ENCODE assay signal across 8 mouse cellular contexts in genomic region chr19:58469421-58469820, GRCm38 (mm10). TPM values are rescaled to one million over a fixed set of nuclear protein-coding genes. Genes with fewer than 3 reads are reported as not detected.
A peak's percentile ranks its signal among the peaks of the same experiment; 100 is the strongest.
DNase-seq lines count a peak whose midpoint lies in the region; ATAC-seq and TF ChIP-seq lines count a peak whose summit lies in the region.

No protein-coding gene starts in this region.

- peak; percentile 72 for ATAC-seq in forebrain, embryonic 13.5 days

- H3K4me2 ChIP-seq in forebrain, embryonic 13.5 days, result no peak overlapping the region

- H3K27ac ChIP-seq in ES-E14 (ENCODE audit: insufficient read depth, low read depth, low read length, poor library complexity, severe bottlenecking), result no peak overlapping the region
- no peak overlapping the region for H3K27ac ChIP-seq in forebrain, embryonic 13.5 days
- H3K27ac ChIP-seq in hindbrain, embryonic 10.5 days, result no peak overlapping the region
- no peak overlapping the region for H3K27ac ChIP-seq in midbrain, embryonic 10.5 days (replicated peaks)

- H3K27me3 ChIP-seq in forebrain, embryonic 13.5 days, result peaks cover 6% of the 10 kb centered on the region; the same call in 1 of the 2 replicates
- peaks cover 3% of the 10 kb centered on the region; the same call in 1 of the 2 replicates for H3K27me3 ChIP-seq in hindbrain, embryonic 10.5 days (ENCODE audit: insufficient read depth, poor library complexity, severe bottlenecking)
- H3K27me3 ChIP-seq in midbrain, embryonic 10.5 days (ENCODE audit: low read depth, poor library complexity, severe bottlenecking), result peaks cover 8% of the 10 kb centered on the region; the same call in 1 of the 2 replicates

- no peaks in the 10 kb centered on the region for H3K4me1 ChIP-seq in ES-E14 (ENCODE audit: control insufficient read depth in 2 of 2, insufficient read depth in 2 of 2, low read length in 2 of 2, poor library complexity in 1 of 2)
- H3K4me1 ChIP-seq in forebrain, embryonic 13.5 days, result peaks cover 4% of the 10 kb centered on the region; the same call in 1 of the 2 replicates
- 0 out of 2 replicates have a peak, but pooled peaks cover 3% of the 10 kb centered on the region for H3K4me1 ChIP-seq in hindbrain, embryonic 10.5 days (replicated peaks)
- H3K4me1 ChIP-seq in midbrain, embryonic 10.5 days, result peaks cover 4% of the 10 kb centered on the region; the same call in 1 of the 2 replicates

- DNase-seq in ES-E14 (ENCODE audit: low read depth, low spot score), result peak; percentile 66
- peak; percentile 4 for DNase-seq in c-Kit-negative CD71-positive TER-119-positive erythroid progenitor cells, embryonic 14.5 days (ENCODE audit: low read depth, low spot score)
- DNase-seq in hindbrain, embryonic 10.5 days (ENCODE audit: low spot score), result peak; percentile 85
- DNase-seq in layer of hippocampus, postnatal 36 days, result peak; percentile 82 to 83
- peak; percentile 80 for DNase-seq in midbrain, embryonic 10.5 days (ENCODE audit: low spot score)
- DNase-seq in skeletal muscle tissue, adult 2 months (ENCODE audit: low read depth, low spot score), result peak; percentile 62
- peak; percentile 43 for DNase-seq in yolk sac, embryonic 10.5 days (ENCODE audit: low spot score)

- in situ Hi-C loops in ES-E14 (cut with MboI; ENCODE audit: low sequenced_read_pairs in 2 of 2, unreplicated experiment in 2 of 2), result no loop called here

- 11% methylated on average over 12 of the region's 12 CpGs for WGBS in forebrain, embryonic 13.5 days
- 20% methylated on average over 12 of the region's 12 CpGs for WGBS in hindbrain, embryonic 10.5 days
- 27% methylated on average over 12 of the region's 12 CpGs for WGBS in midbrain, embryonic 10.5 days

- H3K9ac ChIP-seq in ES-E14 (ENCODE audit: insufficient read depth, low read depth, low read length, poor library complexity, severe bottlenecking), result no peak overlapping the region
- H3K9ac ChIP-seq in forebrain, embryonic 13.5 days, result no peak overlapping the region

- H3K36me3 ChIP-seq in ES-E14 (ENCODE audit: control insufficient read depth, insufficient read depth, low read length, poor library complexity, severe bottlenecking), result no peaks in the 10 kb centered on the region
- no peaks in the 10 kb centered on the region for H3K36me3 ChIP-seq in forebrain, embryonic 13.5 days (ENCODE audit: poor library complexity, severe bottlenecking)
- no peaks in the 10 kb centered on the region for H3K36me3 ChIP-seq in hindbrain, embryonic 10.5 days
- H3K36me3 ChIP-seq in midbrain, embryonic 10.5 days, result no peaks in the 10 kb centered on the region

- H3K4me3 ChIP-seq in ES-E14 (ENCODE audit: insufficient read depth in 1 of 2, low read depth in 1 of 2, low read length in 2 of 2, poor library complexity in 1 of 2, severe bottlenecking in 1 of 2), result no peak overlapping the region
- no peak overlapping the region for H3K4me3 ChIP-seq in forebrain, embryonic 13.5 days
- no peak overlapping the region for H3K4me3 ChIP-seq in hindbrain, embryonic 10.5 days
- no peak overlapping the region for H3K4me3 ChIP-seq in midbrain, embryonic 10.5 days

- no peaks in the 10 kb centered on the region for H3K9me3 ChIP-seq in ES-E14 (ENCODE audit: control insufficient read depth, insufficient read depth, low read depth, low read length)
- H3K9me3 ChIP-seq in forebrain, embryonic 13.5 days (replicated peaks), result no peaks in the 10 kb centered on the region; the same call in 1 of the 2 replicates
- H3K9me3 ChIP-seq in hindbrain, embryonic 10.5 days, result peaks cover 5% of the 10 kb centered on the region; the same call in 1 of the 2 replicates
- no peaks in the 10 kb centered on the region for H3K9me3 ChIP-seq in midbrain, embryonic 10.5 days (replicated peaks)

TF ChIP-seq in ES-E14, 5 proteins besides CTCF, POLR2A, EP300 and RAD21:
- TF ChIP-seq CHD2 (IDR thresholded peaks at IDR 0.05; ENCODE audit: low read depth, low read length) (no peak), ZC3H11A (IDR thresholded peaks at IDR 0.05; ENCODE audit: borderline replicate concordance, low read depth, low read length) (peak; percentile 98)

RNA-seq across cellular contexts. Expression of gene Gfra1, which starts 13.7 kb away (rescaled TPM):
- total RNA-seq in ES-E14 (2012; rRNA removed), result 3.5 and 6.3 TPM in 2 replicates
- polyA plus RNA-seq in forebrain, embryonic 13.5 days (2015; fragmentation: Nextera tagmentation; extraction: Ambion mirVana), result 15.2 and 15.4 TPM in 2 replicates
- 26.7 and 35.8 TPM in 2 replicates for polyA plus RNA-seq in hindbrain, embryonic 10.5 days (2016; fragmentation: Nextera tagmentation; extraction: Ambion mirVana)
- total RNA-seq in layer of hippocampus, postnatal 36 days (2021), result 10 to 100 TPM; 62.0 to 64.5 TPM
- polyA plus RNA-seq in midbrain, embryonic 10.5 days (2016; fragmentation: Nextera tagmentation; extraction: Ambion mirVana), result 22.1 and 34.3 TPM in 2 replicates

RNA-seq across cellular contexts. Expression of gene Ccdc172, which starts 42.4 kb away (rescaled TPM):
- total RNA-seq in ES-E14 (2012; rRNA removed), result 1.2 and 3.5 TPM in 2 replicates
- not detected in 2 replicates for polyA plus RNA-seq in forebrain, embryonic 13.5 days (2015; fragmentation: Nextera tagmentation; extraction: Ambion mirVana)
- polyA plus RNA-seq in hindbrain, embryonic 10.5 days (2016; fragmentation: Nextera tagmentation; extraction: Ambion mirVana), result not detected in 2 replicates
- total RNA-seq in layer of hippocampus, postnatal 36 days (2021), result not detected
- not detected in 2 replicates for polyA plus RNA-seq in midbrain, embryonic 10.5 days (2016; fragmentation: Nextera tagmentation; extraction: Ambion mirVana)

Comparison
In these comparisons a context has a peak if more than half of its experiments do, and no peak if none do; other contexts are left out.
1. DNase-seq: peak in every context shown above with its lines; median percentile 85 in hindbrain, embryonic 10.5 days; 82 in layer of hippocampus, postnatal 36 days; 80 in midbrain, embryonic 10.5 days; 66 in ES-E14; 62 in skeletal muscle tissue, adult 2 months; 43 in yolk sac, embryonic 10.5 days; 4 in c-Kit-negative CD71-positive TER-119-positive erythroid progenitor cells, embryonic 14.5 days.